17 mouse cellular contexts compared by ENCODE assay signal in the genomic region with DNA sequence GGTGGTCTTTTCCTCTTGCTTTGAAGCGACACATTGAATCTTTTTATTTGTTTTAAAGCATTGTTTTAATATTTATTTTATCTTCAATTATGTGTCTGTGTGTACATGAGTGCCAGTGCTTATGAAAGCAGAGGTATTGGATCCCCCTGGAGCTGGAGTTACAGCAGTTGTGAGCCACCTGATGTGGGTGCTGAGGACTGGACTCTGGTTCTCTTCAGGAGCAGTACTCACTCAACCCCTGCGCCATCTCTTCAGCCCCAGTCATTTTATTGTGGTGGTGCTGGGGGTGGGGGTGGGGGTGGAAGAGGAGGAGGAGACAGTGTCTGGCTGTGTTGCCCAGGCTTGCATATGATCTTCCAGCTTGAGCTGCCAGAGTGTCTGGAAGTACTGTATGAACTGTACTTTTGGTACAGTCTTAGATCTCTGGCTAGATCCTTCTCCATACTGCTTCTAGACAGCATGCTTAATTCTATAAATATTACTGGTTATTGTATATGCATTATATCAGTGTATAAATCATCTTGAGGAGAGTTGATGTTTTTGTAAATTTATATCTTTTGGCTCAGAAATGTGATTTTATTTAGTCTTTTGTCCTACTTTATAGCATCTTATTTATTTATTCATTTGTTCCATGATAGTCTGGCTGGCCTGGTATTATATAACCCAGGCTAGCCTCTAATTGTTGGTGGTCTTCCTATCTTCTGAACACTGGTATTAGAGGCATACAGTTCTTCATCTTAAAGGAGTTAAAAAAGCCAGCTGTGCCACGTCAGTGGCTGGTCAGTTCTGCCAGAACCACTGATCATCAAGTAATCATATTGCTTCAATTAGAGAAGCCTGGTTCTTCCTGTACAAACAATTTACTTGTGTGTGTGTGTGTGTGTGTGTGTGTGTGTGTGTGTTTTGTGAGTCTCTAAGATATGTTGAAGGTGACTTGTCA. TPM values are rescaled to one million over a fixed set of nuclear protein-coding genes. Genes with fewer than 3 reads are reported as not detected.
DNase-seq lines count a peak whose midpoint lies in the region; ATAC-seq lines count a peak whose summit lies in the region.
"Had no signal": no experiment of that assay in that cellular context is flagged by ENCODE, and none has a peak within 500 bp of the region (broad histone marks: within the 10 kb centered on the region; RNA-seq: fewer than 3 reads in every experiment).

No protein-coding gene starts in this region.

- no peak overlapping the region for H3K27ac ChIP-seq in hindbrain, embryonic 16.5 days (ENCODE audit: low read depth, low read length)
- H3K27ac ChIP-seq in hindbrain, embryonic 12.5 days: no peak overlapping the region
- peak overlapping the region; percentile 76 for H3K27ac ChIP-seq in lung, embryonic 16.5 days (ENCODE audit: low read length)
- H3K27ac ChIP-seq in embryonic facial prominence, embryonic 12.5 days: no peak overlapping the region
- H3K27ac ChIP-seq in embryonic facial prominence, embryonic 14.5 days (replicated peaks; ENCODE audit: low read depth, low read length): no peak overlapping the region
- H3K27ac ChIP-seq: hindbrain, postnatal 0 days; midbrain, embryonic 12.5 days had no signal

- no peak for DNase-seq in lung, adult 18-20 months
- DNase-seq in embryonic facial prominence, embryonic 14.5 days (ENCODE audit: low spot score): no peak
- DNase-seq: adrenal gland, postnatal 36 days; cerebellum, adult 2 months; gastrocnemius, postnatal 25 days; heart, postnatal 36 days; layer of hippocampus, postnatal 36 days; lung, postnatal 10 days; spleen, adult 18-20 months had no signal

- H3K27me3 ChIP-seq in hindbrain, embryonic 16.5 days (replicated peaks; ENCODE audit: control insufficient read depth, insufficient read depth, low read length): no peaks in the 10 kb centered on the region
- no peaks in the 10 kb centered on the region for H3K27me3 ChIP-seq in hindbrain, embryonic 12.5 days
- H3K27me3 ChIP-seq in lung, embryonic 16.5 days (ENCODE audit: control insufficient read depth, insufficient read depth, low read depth, low read length): no peaks in the 10 kb centered on the region
- H3K27me3 ChIP-seq in embryonic facial prominence, embryonic 12.5 days: no peaks in the 10 kb centered on the region
- no peaks in the 10 kb centered on the region for H3K27me3 ChIP-seq in embryonic facial prominence, embryonic 14.5 days (replicated peaks; ENCODE audit: control insufficient read depth, insufficient read depth, low read length)
- H3K27me3 ChIP-seq: midbrain, embryonic 12.5 days had no signal

- ATAC-seq in hindbrain, embryonic 16.5 days: peak; percentile 26
- ATAC-seq in hindbrain, embryonic 12.5 days (ENCODE audit: low FRiP score): no peak
- peak; percentile 89 for ATAC-seq in lung, embryonic 16.5 days (ENCODE audit: low read depth)
- ATAC-seq in embryonic facial prominence, embryonic 12.5 days (ENCODE audit: insufficient number of reproducible peaks, insufficient read depth, low FRiP score, low TSS enrichment): 0 out of 2 replicates have a peak, but pooled peaks have one; percentile 56
- 0 out of 2 replicates have a peak, but pooled peaks have one; percentile 41 for ATAC-seq in embryonic facial prominence, embryonic 14.5 days (ENCODE audit: low read depth)
- ATAC-seq in granulocyte monocyte progenitor cell, adult 5-6 weeks (replicated peaks; ENCODE audit: poor library complexity, severe bottlenecking): no peak
- ATAC-seq: hindbrain, postnatal 0 days had no signal

- no peaks in the 10 kb centered on the region for H3K9me3 ChIP-seq in hindbrain, embryonic 16.5 days (ENCODE audit: control insufficient read depth, low read length)
- no peaks in the 10 kb centered on the region for H3K9me3 ChIP-seq in hindbrain, embryonic 12.5 days (replicated peaks)
- no peaks in the 10 kb centered on the region for H3K9me3 ChIP-seq in lung, embryonic 16.5 days (ENCODE audit: control insufficient read depth, low read length)
- no peaks in the 10 kb centered on the region for H3K9me3 ChIP-seq in embryonic facial prominence, embryonic 12.5 days
- H3K9me3 ChIP-seq in embryonic facial prominence, embryonic 14.5 days (ENCODE audit: control insufficient read depth, low read length): no peaks in the 10 kb centered on the region
- H3K9me3 ChIP-seq: midbrain, embryonic 12.5 days had no signal

- peaks cover 7% of the 10 kb centered on the region for H3K4me1 ChIP-seq in hindbrain, embryonic 16.5 days (ENCODE audit: control insufficient read depth, insufficient read depth, low read depth, low read length)
- H3K4me1 ChIP-seq in hindbrain, embryonic 12.5 days: peaks cover 15% of the 10 kb centered on the region; the same call in 1 of the 2 replicates
- peaks cover 50% of the 10 kb centered on the region for H3K4me1 ChIP-seq in lung, embryonic 16.5 days (replicated peaks; ENCODE audit: control insufficient read depth, insufficient read depth, low read length)
- H3K4me1 ChIP-seq in embryonic facial prominence, embryonic 12.5 days: peaks cover 17% of the 10 kb centered on the region; the same call in 1 of the 2 replicates
- peaks cover 25% of the 10 kb centered on the region for H3K4me1 ChIP-seq in embryonic facial prominence, embryonic 14.5 days (ENCODE audit: control insufficient read depth, insufficient read depth, low read length)

- 79% methylated on average over 3 of the region's 3 CpGs for WGBS in hindbrain, embryonic 16.5 days
- 74% methylated on average over 3 of the region's 3 CpGs for WGBS in hindbrain, embryonic 12.5 days
- WGBS in lung, embryonic 16.5 days: 37% methylated on average over 3 of the region's 3 CpGs
- 60% methylated on average over 3 of the region's 3 CpGs for WGBS in embryonic facial prominence, embryonic 12.5 days
- 54% methylated on average over 3 of the region's 3 CpGs for WGBS in embryonic facial prominence, embryonic 14.5 days

- no peak overlapping the region for H3K9ac ChIP-seq in hindbrain, embryonic 16.5 days (ENCODE audit: low read depth, low read length)
- no peak overlapping the region for H3K9ac ChIP-seq in hindbrain, embryonic 12.5 days
- H3K9ac ChIP-seq in lung, embryonic 16.5 days (ENCODE audit: low read length): no peak overlapping the region
- no peak overlapping the region for H3K9ac ChIP-seq in embryonic facial prominence, embryonic 12.5 days
- H3K9ac ChIP-seq in embryonic facial prominence, embryonic 14.5 days (ENCODE audit: low read depth, low read length): no peak overlapping the region
- H3K9ac ChIP-seq: midbrain, embryonic 12.5 days had no signal

- no peak overlapping the region for H3K4me3 ChIP-seq in hindbrain, embryonic 16.5 days (ENCODE audit: low read length)
- no peak overlapping the region for H3K4me3 ChIP-seq in hindbrain, embryonic 12.5 days
- no peak overlapping the region for H3K4me3 ChIP-seq in lung, embryonic 16.5 days (ENCODE audit: low read length)
- no peak overlapping the region for H3K4me3 ChIP-seq in embryonic facial prominence, embryonic 12.5 days
- no peak overlapping the region for H3K4me3 ChIP-seq in embryonic facial prominence, embryonic 14.5 days (ENCODE audit: low read depth, low read length)
- H3K4me3 ChIP-seq: midbrain, embryonic 12.5 days had no signal

- no peak overlapping the region for H3K4me2 ChIP-seq in hindbrain, embryonic 16.5 days (ENCODE audit: low read length)
- no peak overlapping the region for H3K4me2 ChIP-seq in hindbrain, embryonic 12.5 days (replicated peaks)
- H3K4me2 ChIP-seq in lung, embryonic 16.5 days (ENCODE audit: low read depth, low read length): no peak overlapping the region
- H3K4me2 ChIP-seq in embryonic facial prominence, embryonic 12.5 days (replicated peaks): no peak overlapping the region
- no peak overlapping the region for H3K4me2 ChIP-seq in embryonic facial prominence, embryonic 14.5 days (ENCODE audit: low read depth, low read length)
- H3K4me2 ChIP-seq: heart, embryonic 11.5 days; midbrain, embryonic 12.5 days had no signal

- H3K36me3 ChIP-seq in hindbrain, embryonic 16.5 days (ENCODE audit: control insufficient read depth, insufficient read depth, low read length): no peaks in the 10 kb centered on the region
- no peaks in the 10 kb centered on the region for H3K36me3 ChIP-seq in hindbrain, embryonic 12.5 days
- H3K36me3 ChIP-seq in lung, embryonic 16.5 days (ENCODE audit: control insufficient read depth, insufficient read depth, low read length): no peaks in the 10 kb centered on the region
- no peaks in the 10 kb centered on the region for H3K36me3 ChIP-seq in embryonic facial prominence, embryonic 12.5 days
- H3K36me3 ChIP-seq in embryonic facial prominence, embryonic 14.5 days (ENCODE audit: control insufficient read depth, insufficient read depth, low read length): no peaks in the 10 kb centered on the region
- H3K36me3 ChIP-seq: midbrain, embryonic 12.5 days had no signal

RNA-seq across cellular contexts. Expression of a gene that starts 18.2 kb away (rescaled TPM):
- polyA plus RNA-seq in hindbrain, embryonic 16.5 days (2015; fragmentation: Nextera tagmentation; extraction: Ambion mirVana): 11.1 and 11.9 TPM in 2 replicates
- 12.7 and 14.2 TPM in 2 replicates for polyA plus RNA-seq in hindbrain, embryonic 12.5 days (2016; fragmentation: Nextera tagmentation; extraction: Ambion mirVana)
- 9.7 and 10.2 TPM in 2 replicates for polyA plus RNA-seq in lung, embryonic 16.5 days (2015; fragmentation: Nextera tagmentation; extraction: Ambion mirVana)
- 10.9 and 12.2 TPM in 2 replicates for polyA plus RNA-seq in embryonic facial prominence, embryonic 12.5 days (2016; fragmentation: Nextera tagmentation; extraction: Ambion mirVana)
- polyA plus RNA-seq in embryonic facial prominence, embryonic 14.5 days (2014; fragmentation: Nextera tagmentation; extraction: Ambion mirVana): 13.8 and 15.5 TPM in 2 replicates
- 17.8 and 41.0 TPM in 2 replicates for total RNA-seq in granulocyte monocyte progenitor cell, adult 5-6 weeks (2014; fragmentation: Nextera tagmentation)
- 21.0 and 25.3 TPM in 2 replicates for total RNA-seq in granulocyte monocyte progenitor cell, adult 5-6 weeks (2017)

RNA-seq across cellular contexts. Expression of a gene that starts 49.8 kb away (rescaled TPM):
- polyA plus RNA-seq in hindbrain, embryonic 16.5 days (2015; fragmentation: Nextera tagmentation; extraction: Ambion mirVana): 7.5 and 7.6 TPM in 2 replicates
- polyA plus RNA-seq in hindbrain, embryonic 12.5 days (2016; fragmentation: Nextera tagmentation; extraction: Ambion mirVana): 9.4 and 10.1 TPM in 2 replicates
- polyA plus RNA-seq in lung, embryonic 16.5 days (2015; fragmentation: Nextera tagmentation; extraction: Ambion mirVana): 2.8 and 3.0 TPM in 2 replicates
- polyA plus RNA-seq in embryonic facial prominence, embryonic 12.5 days (2016; fragmentation: Nextera tagmentation; extraction: Ambion mirVana): 5.2 TPM in 2 replicates
- 6.2 and 7.1 TPM in 2 replicates for polyA plus RNA-seq in embryonic facial prominence, embryonic 14.5 days (2014; fragmentation: Nextera tagmentation; extraction: Ambion mirVana)
- total RNA-seq in granulocyte monocyte progenitor cell, adult 5-6 weeks (2014; fragmentation: Nextera tagmentation): 0.97 and 0.98 TPM in 2 replicates
- total RNA-seq in granulocyte monocyte progenitor cell, adult 5-6 weeks (2017): under 0.01 and 0.22 TPM in 2 replicates

Comparison
In these comparisons a context has a peak if more than half of its experiments do, and no peak if none do; other contexts are left out.
1. ATAC-seq: peak in hindbrain, embryonic 16.5 days (single experiment), lung, embryonic 16.5 days (single experiment), embryonic facial prominence, embryonic 12.5 days (single experiment) and embryonic facial prominence, embryonic 14.5 days (single experiment); none in hindbrain, embryonic 12.5 days (single experiment) and granulocyte monocyte progenitor cell, adult 5-6 weeks (single experiment).